Mouse (Mus musculus) hindbrain, embryonic 12.5 days (tissue): ENCODE measurements around the gene Mgrn1. TPM values are rescaled to one million over a fixed set of nuclear protein-coding genes. Genes with fewer than 3 reads are reported as not detected.

Source experiments
- ATAC-seq: fragments of 200-750 bp; cut with Nextera tagmentation; 2 replicates; pipeline ENCODE4 v1.8.0; 2017; ENCODE audit warnings: moderate TSS enrichment; ENCODE audit not compliant: low FRiP score
- H3K27ac ChIP-seq: fragments of 300-500 bp; sonication (generic); 2 replicates; pipeline ENCODE4 v1.5.1; 2016; ENCODE audit warnings: mild to moderate bottlenecking
- H3K27me3 ChIP-seq: fragments of 300-500 bp; sonication (generic); 2 replicates; pipeline ENCODE4 v1.6.1; 2016; ENCODE audit warnings: mild to moderate bottlenecking
- H3K36me3 ChIP-seq: fragments of 300-500 bp; sonication (generic); 2 replicates; pipeline ENCODE4 v1.6.1; 2016; ENCODE audit warnings: mild to moderate bottlenecking
- H3K4me1 ChIP-seq: fragments of 300-500 bp; sonication (generic); 2 replicates; pipeline ENCODE4 v1.6.1; 2016
- H3K4me2 ChIP-seq: fragments of 300-500 bp; sonication (generic); replicated peaks from 2 replicates; pipeline ENCODE4 v1.6.1; 2016; ENCODE audit warnings: mild to moderate bottlenecking
- H3K4me3 ChIP-seq: fragments of 300-500 bp; sonication (generic); 2 replicates; pipeline ENCODE4 v1.5.1; 2016; ENCODE audit warnings: mild to moderate bottlenecking
- H3K9ac ChIP-seq: fragments of 300-500 bp; sonication (generic); 2 replicates; pipeline ENCODE4 v1.6.1; 2016; ENCODE audit warnings: mild to moderate bottlenecking, moderate library complexity
- H3K9me3 ChIP-seq: fragments of 300-500 bp; sonication (generic); replicated peaks from 2 replicates; pipeline ENCODE4 v1.6.1; 2016; ENCODE audit warnings: mild to moderate bottlenecking
- WGBS: fragments of 180-500 bp; shearing (Covaris S2); methylation state at CpG from one replicate; pipeline ENCODE4 v1.1.7; 2016; 5-methylcytosine and 5-hydroxymethylcytosine counted together
- polyA plus RNA-seq: library from polyadenylated mRNA; unstranded; fragments of >200 nt; fragmentation: Nextera tagmentation; extraction: Ambion mirVana; gene quantifications from 2 replicates; pipeline ENCODE4 v1.2.1, GENCODE M21; 2016

The Mgrn1 gene
- polyA plus RNA-seq, 1 experiment from 2014 or later = 91.1 TPM

- Histone ChIP-seq H3K9ac (no peak overlapping the region), H3K9me3 (no peaks in the 10 kb centered on the region), H3K4me3 (no peak overlapping the region), H3K4me2 (no peak overlapping the region), H3K27ac (no peak overlapping the region), H3K36me3 (peaks cover 66% of the 10 kb centered on the region), H3K27me3 (no peaks in the 10 kb centered on the region), H3K4me1 (peaks cover 6% of the 10 kb centered on the region; the same call in 1 of the 2 replicates)
- ATAC-seq = peak; percentile 51; the same call in 1 of the 2 replicates
- WGBS = 37% methylated on average over 12 of the region's 12 CpGs
Observed at GRCm38 (mm10) chr16:4913783-4914735, 28.0 kb downstream of the Mgrn1 start.

- Histone ChIP-seq H3K36me3 (peaks cover 62% of the 10 kb centered on the region), H3K27ac (no peak overlapping the region), H3K27me3 (no peaks in the 10 kb centered on the region), H3K4me1 (peaks cover 6% of the 10 kb centered on the region; the same call in 1 of the 2 replicates), H3K4me3 (no peak overlapping the region), H3K9ac (no peak overlapping the region), H3K4me2 (no peak overlapping the region), H3K9me3 (no peaks in the 10 kb centered on the region)
- WGBS = 92% methylated on average over 3 of the region's 3 CpGs
- no peak for ATAC-seq
Observed at GRCm38 (mm10) chr16:4915931-4916330, 29.9 kb downstream of the Mgrn1 start.

- Histone ChIP-seq H3K36me3 (peaks cover 56% of the 10 kb centered on the region), H3K9me3 (no peaks in the 10 kb centered on the region)
Observed at GRCm38 (mm10) chr16:4916608-4917007, 30.6 kb downstream of the Mgrn1 start.

GRCm38 (mm10) chr16:4920556-4920955 lies 34.5 kb downstream of the Mgrn1 start:
- Histone ChIP-seq H3K4me1 (no peaks in the 10 kb centered on the region), H3K36me3 (peaks cover 70% of the 10 kb centered on the region), H3K4me2 (no peak overlapping the region), H3K4me3 (no peak overlapping the region), H3K27ac (no peak overlapping the region), H3K9me3 (no peaks in the 10 kb centered on the region), H3K27me3 (no peaks in the 10 kb centered on the region), H3K9ac (no peak overlapping the region)
- ATAC-seq = no peak
- 85% methylated on average over 4 of the region's 4 CpGs for WGBS

More at GRCm38 (mm10) chr16:4916608-4917007, 30.6 kb downstream of the Mgrn1 start:
- Histone ChIP-seq H3K27ac (no peak overlapping the region), H3K27me3 (no peaks in the 10 kb centered on the region), H3K4me3 (no peak overlapping the region), H3K9ac (no peak overlapping the region), H3K4me1 (peaks cover 6% of the 10 kb centered on the region; the same call in 1 of the 2 replicates), H3K4me2 (no peak overlapping the region)
- no peak for ATAC-seq
- WGBS = 81% methylated on average over 2 of the region's 2 CpGs

GRCm38 (mm10) chr16:4922481-4922880 lies 36.4 kb downstream of the Mgrn1 start:
- no peak for ATAC-seq
- no peak overlapping the region for H3K4me3 ChIP-seq
- no peaks in the 10 kb centered on the region for H3K9me3 ChIP-seq
- no peak overlapping the region for H3K27ac ChIP-seq
- H3K27me3 ChIP-seq = no peaks in the 10 kb centered on the region
- H3K9ac ChIP-seq = no peak overlapping the region
- WGBS = 89% methylated on average over 6 of the region's 6 CpGs
- no peaks in the 10 kb centered on the region for H3K4me1 ChIP-seq
- H3K36me3 ChIP-seq = peaks cover 76% of the 10 kb centered on the region
- no peak overlapping the region for H3K4me2 ChIP-seq

GRCm38 (mm10) chr16:4923996-4924395 lies 37.9 kb downstream of the Mgrn1 start:
- Histone ChIP-seq H3K4me3 (no peak overlapping the region), H3K36me3 (peaks cover 86% of the 10 kb centered on the region), H3K27me3 (no peaks in the 10 kb centered on the region), H3K27ac (no peak overlapping the region), H3K4me1 (no peaks in the 10 kb centered on the region), H3K4me2 (no peak overlapping the region), H3K9ac (no peak overlapping the region), H3K9me3 (no peaks in the 10 kb centered on the region)
- ATAC-seq = no peak
- WGBS = 91% methylated on average over 5 of the region's 5 CpGs

- ATAC-seq = no peak
- H3K4me3 ChIP-seq = no peak overlapping the region
- no peaks in the 10 kb centered on the region for H3K9me3 ChIP-seq
- H3K9ac ChIP-seq = no peak overlapping the region
- no peak overlapping the region for H3K4me2 ChIP-seq
- H3K27ac ChIP-seq = no peak overlapping the region
- H3K4me1 ChIP-seq = no peaks in the 10 kb centered on the region
- 93% methylated on average over 7 of the region's 7 CpGs for WGBS
- no peaks in the 10 kb centered on the region for H3K27me3 ChIP-seq
- H3K36me3 ChIP-seq = peaks cover 94% of the 10 kb centered on the region
Observed at GRCm38 (mm10) chr16:4927967-4928366, 41.9 kb downstream of the Mgrn1 start.

- Histone ChIP-seq H3K4me3 (no peak overlapping the region), H3K9ac (no peak overlapping the region), H3K36me3 (peaks cover 94% of the 10 kb centered on the region), H3K4me2 (no peak overlapping the region), H3K27ac (no peak overlapping the region), H3K9me3 (no peaks in the 10 kb centered on the region), H3K27me3 (no peaks in the 10 kb centered on the region), H3K4me1 (no peaks in the 10 kb centered on the region)
- ATAC-seq = no peak
- 88% methylated on average over 2 of the region's 2 CpGs for WGBS
Observed at GRCm38 (mm10) chr16:4928474-4928873, 42.4 kb downstream of the Mgrn1 start.

- no peaks in the 10 kb centered on the region for H3K9me3 ChIP-seq
- H3K27ac ChIP-seq = no peak overlapping the region
- no peak for ATAC-seq
- H3K4me2 ChIP-seq = no peak overlapping the region
- H3K4me1 ChIP-seq = no peaks in the 10 kb centered on the region
- H3K4me3 ChIP-seq = no peak overlapping the region
- H3K36me3 ChIP-seq = peaks cover 89% of the 10 kb centered on the region
- WGBS = 81% methylated on average over 3 of the region's 3 CpGs
- no peaks in the 10 kb centered on the region for H3K27me3 ChIP-seq
- H3K9ac ChIP-seq = no peak overlapping the region
Observed at GRCm38 (mm10) chr16:4932429-4932828, 46.4 kb downstream of the Mgrn1 start.

GRCm38 (mm10) chr16:4935430-4935829 lies 49.4 kb downstream of the Mgrn1 start:
- Histone ChIP-seq H3K4me3 (no peak overlapping the region), H3K4me2 (no peak overlapping the region), H3K27me3 (no peaks in the 10 kb centered on the region), H3K9ac (no peak overlapping the region), H3K4me1 (peaks cover 11% of the 10 kb centered on the region), H3K27ac (no peak overlapping the region), H3K9me3 (no peaks in the 10 kb centered on the region), H3K36me3 (peaks cover 72% of the 10 kb centered on the region)
- WGBS = 98% methylated on average over 31 of the region's 31 CpGs
- ATAC-seq = no peak

GRCm38 (mm10) chr16:4935931-4936703 lies 50.1 kb downstream of the Mgrn1 start:
- Histone ChIP-seq H3K27me3 (no peaks in the 10 kb centered on the region), H3K4me1 (peaks cover 13% of the 10 kb centered on the region), H3K36me3 (peaks cover 72% of the 10 kb centered on the region), H3K9me3 (no peaks in the 10 kb centered on the region), H3K27ac (no peak overlapping the region), H3K4me2 (no peak overlapping the region), H3K9ac (no peak overlapping the region), H3K4me3 (no peak overlapping the region)
- ATAC-seq = no peak
- 92% methylated on average over 10 of the region's 10 CpGs for WGBS
